Mouse (Mus musculus) gastrocnemius, postnatal 4 days (tissue): ENCODE data around the gene Ngfr. TPM values are rescaled to one million over a fixed set of nuclear protein-coding genes. Genes with fewer than 3 reads are reported as not detected.
"Not testable (repeated sequence)": the region's sequence is repeated elsewhere in the genome, so short reads cannot be mapped to it uniquely, and the experiment has no call there.

Experiments used
- DNase-seq, 2 experiments: peaks; one replicate each; pipeline ENCODE4 v3.0.0; 2021 to 2022; ENCODE audit warnings: low spot score in 2 of 2, mixed read lengths in 2 of 2
- long read RNA-seq, 2 experiments: library from polyadenylated mRNA; stranded (forward); transcript quantifications; one replicate each; pipeline ENCODE4 v2.0.0; 2021
- total RNA-seq, 2 experiments: library from RNA; stranded (reverse); gene quantifications; 2 replicates each; pipeline ENCODE4 v1.2.3; 2021

Ngfr gene
- 10 to 100 TPM; 24.2 to 25.0 TPM for total RNA-seq
- long read RNA-seq, experiment 1, partial matches to known transcripts, result 1 of 4 reads
- long read RNA-seq, experiment 1, other reads (novel, unspliced or antisense), result 0 of 4 reads
- long read RNA-seq, experiment 2, partial matches to known transcripts, result 1 of 3 reads
- long read RNA-seq, experiment 2, other reads (novel, unspliced or antisense), result 0 of 3 reads

DNA sequence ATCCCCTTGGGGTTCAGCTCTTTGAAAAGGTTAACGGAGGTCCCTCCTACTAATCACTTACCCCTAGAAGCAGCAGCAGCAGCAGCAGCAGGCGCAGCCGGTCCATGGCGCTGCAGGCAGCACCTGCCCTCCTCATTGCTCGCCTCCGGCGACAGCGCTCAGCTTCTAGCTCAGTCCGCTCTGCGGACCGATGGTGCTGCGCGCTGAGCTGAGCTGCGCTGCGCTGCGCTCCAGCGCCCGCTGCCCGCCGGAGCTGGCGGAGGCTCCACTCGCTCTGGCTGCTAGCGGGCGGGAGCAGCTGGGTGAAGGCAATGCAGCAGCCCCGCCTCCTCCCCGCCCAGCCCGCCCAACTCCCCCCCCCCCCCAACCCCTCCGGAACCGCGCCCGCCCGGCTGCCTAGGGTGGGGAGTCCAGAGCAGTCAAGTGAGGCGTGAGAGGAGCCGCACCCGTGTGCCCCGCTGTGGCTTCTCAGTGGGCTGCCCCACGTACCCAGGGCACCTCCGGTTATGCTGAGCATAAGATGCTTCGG lies at the start of gene Ngfr:
Gene Ngfr, minus strand, starts transcription at position 313 of the 529 bp plus-strand sequence.
- peak in 1 of 2 experiments; percentile 56 for DNase-seq

DNA sequence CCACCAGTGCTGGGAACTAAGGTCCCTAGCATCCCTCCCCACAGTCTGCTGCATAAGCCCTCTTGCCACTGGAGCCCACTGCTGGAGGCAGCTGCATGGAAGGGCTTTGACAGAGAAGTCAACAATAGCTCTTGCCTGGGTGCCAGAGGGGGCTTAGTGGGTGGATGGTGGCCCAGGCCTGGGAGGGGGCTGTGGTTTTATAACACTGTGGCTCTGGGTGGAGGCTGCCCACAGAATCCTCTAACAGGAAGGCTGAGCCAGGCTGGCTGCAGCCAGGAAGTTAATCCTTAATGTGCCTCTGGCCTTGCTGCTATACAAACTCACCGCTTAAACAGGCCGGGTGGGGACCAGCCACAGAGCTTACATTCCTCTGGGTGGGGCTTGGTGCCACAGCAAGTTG lies 47.5 kb upstream of the Ngfr start:
- no peak for DNase-seq

DNA sequence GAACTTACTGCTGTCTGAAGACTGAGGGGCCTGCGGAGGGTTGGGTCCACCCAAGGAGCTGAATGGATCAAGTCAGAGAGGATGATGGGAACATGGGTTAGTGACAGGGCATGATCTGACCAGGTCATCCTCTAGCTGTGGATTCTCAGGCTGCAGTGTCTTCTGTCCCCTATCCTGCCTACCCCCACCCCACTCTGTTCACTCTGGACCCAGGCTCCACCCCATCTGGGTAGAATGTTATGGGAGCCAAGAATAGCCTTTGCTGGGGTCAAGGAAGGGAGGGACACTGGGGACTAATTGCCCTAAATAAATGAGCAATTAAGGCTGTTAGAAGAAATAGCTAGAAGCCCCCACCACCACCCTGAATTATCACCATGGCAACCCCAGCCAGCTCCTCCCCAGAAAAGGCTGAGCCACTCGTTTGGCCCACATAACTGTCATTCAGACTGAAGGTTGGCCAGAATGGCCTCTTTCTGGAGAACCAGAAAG lies 46.0 kb upstream of the Ngfr start:
- DNase-seq, result no peak

DNA sequence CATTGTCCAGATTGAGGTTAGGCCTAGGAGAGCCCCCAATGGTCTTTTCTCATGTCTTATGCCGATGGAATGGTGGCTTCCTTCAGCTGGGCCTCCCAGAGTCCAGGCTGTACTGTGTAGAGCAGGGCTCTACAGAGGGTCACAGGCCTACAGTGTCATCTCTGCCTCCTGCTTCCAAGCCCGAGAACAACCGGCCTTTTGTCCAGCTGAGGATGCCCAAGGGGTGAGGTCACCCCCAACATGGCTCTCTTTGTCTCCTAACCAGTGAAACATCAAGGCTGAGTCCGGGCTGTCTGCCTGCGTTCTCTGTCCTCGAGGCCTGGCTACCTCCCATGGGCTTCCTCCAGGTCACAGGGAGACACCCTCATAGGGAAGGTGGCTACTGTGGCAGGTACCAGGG lies 44.9 kb upstream of the Ngfr start:
- DNase-seq, result no peak

DNA sequence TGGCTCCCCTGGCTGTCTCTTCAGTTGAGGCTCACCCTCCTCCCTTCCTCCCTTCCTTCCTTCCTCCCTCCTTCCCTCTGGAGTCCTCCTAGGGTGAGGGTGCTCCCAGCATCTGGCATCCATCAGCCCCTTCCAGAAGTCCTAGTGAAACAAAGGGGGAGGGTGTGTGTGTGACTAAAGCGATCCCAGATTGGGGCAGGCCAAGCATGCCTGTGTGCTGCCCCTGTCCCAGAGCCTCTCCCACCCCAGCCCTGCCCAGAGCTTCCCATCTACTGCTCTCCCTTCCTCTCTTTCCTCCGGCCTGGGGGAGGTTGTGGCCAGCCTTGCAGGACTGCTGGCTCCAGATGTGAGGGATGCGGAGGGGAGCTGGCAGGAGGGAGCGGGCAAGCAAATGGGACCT lies 43.8 kb upstream of the Ngfr start:
- no peak for DNase-seq

DNA sequence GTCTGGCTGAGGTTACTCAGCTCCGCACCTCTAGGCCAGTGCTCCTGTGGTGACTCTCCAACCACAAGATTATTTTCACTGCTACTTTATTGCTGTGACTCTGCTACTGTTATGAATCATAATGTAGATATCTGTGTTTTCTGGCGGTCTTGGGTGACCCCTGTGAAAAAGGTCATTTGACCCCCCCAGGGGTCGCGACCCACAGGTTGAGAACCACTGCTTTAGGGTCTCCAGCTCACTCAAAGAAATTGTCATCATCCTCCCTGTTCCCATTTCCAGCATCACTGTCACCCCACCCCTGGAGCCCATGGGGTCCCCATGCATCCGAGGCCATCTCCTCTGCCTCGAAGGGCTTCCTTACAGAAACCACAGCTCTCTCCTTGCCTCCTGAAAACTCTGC lies 43.0 kb upstream of the Ngfr start:
- no peak for DNase-seq

DNA sequence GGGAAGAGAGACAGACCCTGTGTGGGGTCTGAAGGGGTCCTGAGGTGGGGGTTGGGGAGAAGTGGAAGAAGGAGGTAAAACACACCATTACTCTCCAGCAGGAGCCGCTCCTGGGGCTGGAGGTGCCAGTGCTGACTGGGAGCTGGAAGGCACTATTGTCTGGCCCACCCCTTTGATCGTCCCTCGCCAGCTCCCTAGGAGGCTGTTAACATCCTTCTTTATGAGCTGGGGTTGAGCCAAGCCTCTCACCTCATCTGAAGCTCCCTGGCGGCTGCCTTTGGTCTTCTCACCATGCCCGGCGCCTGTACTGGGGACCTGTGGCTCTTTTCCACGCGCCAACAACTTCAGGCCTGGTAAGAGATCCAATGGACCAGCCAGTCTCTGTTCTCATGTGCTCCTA lies 34.9 kb upstream of the Ngfr start:
- DNase-seq, result no peak

DNA sequence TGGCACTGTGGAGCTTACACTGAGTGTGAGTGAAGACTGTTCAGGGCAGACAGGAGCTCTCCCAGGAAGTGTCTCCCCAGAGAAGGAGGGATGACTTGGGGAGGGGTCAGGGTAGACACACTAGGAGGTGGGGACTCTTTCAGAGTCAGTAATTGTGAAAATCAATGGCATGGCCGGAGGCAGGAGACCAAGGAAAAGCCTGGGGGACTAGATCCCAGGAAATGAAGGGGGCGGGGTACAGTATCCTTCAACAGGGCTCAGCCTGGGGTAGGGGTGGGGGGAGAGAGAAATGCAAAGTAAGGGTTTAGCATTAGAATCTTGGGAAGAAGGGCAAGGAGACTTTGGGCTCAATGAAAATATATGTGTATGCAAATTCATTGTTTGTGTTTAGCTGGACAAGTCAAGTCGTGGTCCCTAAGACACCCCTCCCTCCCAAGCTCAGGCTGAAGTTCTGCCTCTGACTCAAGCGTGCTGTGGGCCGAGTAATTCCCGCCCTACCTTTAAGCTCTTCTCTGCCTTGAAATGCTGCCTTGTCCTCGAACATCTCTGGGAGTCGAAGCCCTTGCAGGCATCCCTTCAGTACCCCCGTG lies 34.1 kb upstream of the Ngfr start:
- DNase-seq, result no peak

DNA sequence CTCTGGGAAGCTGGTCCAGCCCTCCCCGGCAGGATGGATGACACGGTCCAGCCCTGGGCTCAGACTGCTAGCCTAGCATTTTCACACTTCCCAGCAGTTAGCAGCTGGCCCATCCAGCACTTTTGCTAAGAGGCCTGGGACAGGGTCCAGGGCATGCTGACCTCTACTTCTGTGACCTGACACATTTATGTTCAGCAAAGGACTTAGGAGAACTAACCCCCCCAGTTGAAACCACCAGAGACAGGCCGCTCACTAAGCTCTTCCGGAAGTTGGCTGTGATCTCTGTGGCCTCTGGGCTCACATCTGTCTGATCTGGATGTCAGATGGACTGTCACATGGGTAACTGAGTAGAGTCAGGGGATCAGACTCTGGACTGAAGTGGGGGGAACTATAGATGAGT lies 33.5 kb upstream of the Ngfr start:
- DNase-seq, result peak in 1 of 2 experiments; percentile 53

DNA sequence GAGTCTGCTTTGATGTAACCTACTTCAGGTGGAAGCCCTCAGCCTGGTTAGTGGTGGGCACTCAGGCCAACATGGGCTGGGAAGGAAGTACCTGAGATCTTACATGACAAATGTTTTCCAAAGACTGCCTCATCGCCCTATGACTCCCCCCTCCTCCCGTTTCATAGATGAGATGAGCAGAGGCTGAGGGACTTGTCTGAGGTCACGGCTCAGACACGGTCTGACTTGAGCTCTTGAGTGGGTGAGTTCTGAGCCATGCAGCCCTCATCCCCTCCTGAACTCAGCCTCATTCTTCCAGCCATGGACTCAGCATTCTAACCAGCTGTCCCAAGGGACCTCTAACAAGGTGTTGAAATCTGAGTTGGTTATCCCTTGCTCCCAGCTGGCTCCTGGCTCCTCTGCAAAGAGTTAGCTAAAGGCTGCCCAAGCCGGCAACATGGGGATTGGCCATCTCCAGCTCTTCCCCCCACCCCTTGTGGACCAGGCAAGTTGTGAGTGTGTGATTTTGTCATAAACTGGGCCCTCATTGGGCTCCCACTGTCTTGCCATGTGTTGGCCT lies 32.4 kb upstream of the Ngfr start:
- DNase-seq, result no peak

DNA sequence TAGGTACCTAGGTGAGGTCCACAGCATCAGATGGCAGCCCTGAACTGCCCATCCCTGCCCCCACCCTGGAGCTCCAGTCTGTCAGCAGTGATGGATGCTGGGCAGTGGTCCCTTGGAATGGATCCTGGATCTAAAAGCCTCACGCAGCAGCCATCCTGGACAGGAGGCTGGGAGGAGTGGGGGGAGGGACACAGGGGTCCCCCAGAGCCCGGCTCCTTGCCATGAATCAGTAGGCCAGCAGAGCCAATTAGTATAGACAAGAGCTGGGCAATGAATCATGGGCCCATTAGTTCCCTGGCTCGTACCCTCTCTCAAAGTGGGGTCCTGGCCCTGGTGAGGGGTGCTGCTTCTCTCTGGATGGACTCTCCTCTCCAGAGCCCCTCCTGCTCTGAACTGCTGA lies 31.5 kb upstream of the Ngfr start:
- DNase-seq, result no peak

DNA sequence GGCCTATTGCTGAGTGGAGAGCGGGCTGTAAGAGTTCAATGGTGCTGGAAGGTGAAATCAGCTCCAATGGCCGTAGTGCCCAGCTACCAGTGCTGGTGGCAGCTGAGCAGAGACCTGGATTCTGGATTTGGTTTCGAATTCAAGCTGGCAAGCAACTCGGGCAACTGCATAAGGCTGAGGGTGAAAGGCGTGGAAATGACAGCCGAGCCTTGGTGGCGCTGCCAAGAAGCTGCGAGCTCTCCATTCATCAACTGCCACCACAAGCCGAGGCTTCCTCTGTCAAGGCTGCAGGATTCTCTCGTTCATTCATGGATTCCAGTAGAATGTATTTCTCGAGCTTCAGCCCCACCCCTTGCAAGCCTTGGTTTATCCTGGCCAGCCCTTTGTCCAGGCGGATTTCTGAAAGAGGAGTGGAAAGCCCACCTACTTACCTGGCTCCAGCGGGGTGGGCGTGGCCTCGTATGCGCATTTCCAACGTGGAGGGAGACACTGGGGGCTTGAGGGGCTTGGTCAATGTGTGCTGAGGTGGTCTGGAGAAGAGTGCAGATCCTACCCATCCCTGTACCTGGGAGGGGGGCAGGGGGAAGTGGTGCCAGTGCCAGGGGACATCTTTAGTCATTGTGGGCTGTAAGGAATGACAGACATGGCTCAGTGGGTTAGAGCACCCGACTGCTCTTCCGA lies 30.4 kb upstream of the Ngfr start:
- DNase-seq, result peak in 1 of 2 experiments; percentile 49

DNA sequence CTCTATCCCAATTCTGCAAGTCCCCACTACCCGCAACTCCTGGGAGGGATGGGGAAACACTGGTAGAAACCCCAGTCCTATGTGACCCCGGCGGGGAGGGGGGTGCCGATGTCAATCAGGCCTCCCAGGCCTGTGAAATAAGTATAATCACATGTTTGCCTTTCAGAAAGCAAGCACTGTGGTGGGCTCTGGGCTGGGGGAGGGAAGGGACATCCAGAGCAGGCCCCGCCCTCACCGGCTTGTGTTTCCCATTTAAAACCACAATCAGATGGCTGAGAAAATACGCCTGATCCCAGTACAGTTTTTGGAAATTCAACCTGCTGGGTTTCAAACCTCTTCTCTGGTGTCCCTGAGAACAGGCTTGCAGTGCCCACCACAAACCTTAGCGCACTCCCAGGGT lies 27.2 kb upstream of the Ngfr start:
- DNase-seq, result no peak

DNA sequence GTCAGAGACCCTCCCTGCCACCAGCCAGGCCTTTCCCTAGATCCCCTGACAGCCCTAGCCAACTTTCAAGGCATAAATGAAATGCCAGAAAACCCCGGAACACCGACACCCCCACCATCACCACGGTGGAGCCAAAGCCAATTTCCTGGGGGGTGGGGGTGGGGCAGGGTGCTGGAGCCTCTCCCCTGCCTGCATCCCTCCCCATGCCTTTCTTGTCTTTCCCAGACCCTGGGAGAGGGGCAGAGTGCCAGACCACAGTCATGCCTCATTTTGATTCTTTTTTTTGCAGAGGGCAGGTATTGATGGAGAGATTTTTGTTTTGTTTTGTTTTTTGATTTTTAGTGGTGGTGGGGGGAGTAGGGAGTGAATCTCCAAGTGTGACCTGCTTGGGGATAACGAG lies 23.7 kb upstream of the Ngfr start:
- no peak for DNase-seq

DNA sequence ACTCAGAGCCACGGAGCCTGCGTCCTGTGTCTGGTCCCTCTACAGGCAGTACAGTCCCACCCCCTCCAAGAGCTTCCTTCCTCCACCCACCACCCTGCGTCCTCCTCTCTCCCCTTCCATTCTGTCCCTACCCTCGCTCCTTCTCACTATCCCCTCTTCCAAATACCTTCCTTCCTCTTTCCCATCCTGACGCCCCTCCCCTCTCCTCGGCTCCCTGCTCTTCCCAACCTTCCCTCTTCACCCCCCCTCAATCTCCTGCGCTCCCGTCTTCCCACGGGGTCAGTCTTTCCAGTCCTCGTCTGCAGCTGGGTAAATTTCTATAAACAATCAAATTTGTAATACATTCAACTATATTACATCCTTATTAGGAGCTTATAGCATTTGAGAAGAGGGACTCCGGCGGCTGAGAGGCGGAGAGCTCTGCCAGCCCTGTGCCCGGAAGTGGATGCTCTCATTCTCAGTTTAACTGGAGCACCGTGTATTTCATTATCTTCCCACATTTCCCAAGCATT lies 22.9 kb upstream of the Ngfr start:
- DNase-seq, result no peak

DNA sequence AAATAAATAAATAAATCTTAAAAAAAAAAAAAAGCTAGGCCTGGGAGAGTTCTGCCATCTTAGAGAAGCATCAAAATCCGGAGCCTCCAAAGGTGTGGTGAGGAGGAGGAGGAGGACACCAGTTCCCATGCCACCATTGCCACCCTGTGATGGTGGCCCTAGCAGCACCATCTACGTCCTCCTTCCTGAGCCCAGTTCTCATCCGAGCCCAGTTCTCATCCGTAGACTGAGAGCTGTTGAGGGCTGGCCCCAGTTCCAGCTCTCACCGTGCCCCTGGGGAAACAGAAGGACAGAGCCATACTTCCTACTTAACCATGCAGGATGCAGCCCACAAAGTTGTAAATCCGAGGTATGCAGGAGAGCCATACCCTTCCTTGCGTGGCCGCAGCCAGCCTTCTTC lies 22.4 kb upstream of the Ngfr start:
- DNase-seq, result no peak

DNA sequence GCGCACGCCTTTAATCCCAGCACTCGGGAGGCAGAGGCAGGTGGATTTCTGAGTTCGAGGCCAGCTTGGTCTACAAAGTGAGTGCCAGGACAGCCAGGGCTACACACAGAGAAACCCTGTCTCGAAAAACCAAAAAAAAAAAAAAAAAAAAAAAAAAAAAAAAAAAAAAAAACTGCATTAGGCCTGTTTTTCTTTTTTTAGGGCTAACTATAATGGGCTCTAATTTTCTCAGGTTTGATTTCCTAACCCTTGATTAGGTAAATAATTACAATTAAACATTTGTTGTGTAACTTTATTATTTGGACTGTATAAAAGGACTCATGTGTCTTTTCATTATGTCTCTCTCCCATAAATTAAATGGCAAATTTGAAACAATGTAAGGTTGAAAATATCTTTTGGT lies 19.8 kb upstream of the Ngfr start:
- DNase-seq, result not testable (repeated sequence)

DNA sequence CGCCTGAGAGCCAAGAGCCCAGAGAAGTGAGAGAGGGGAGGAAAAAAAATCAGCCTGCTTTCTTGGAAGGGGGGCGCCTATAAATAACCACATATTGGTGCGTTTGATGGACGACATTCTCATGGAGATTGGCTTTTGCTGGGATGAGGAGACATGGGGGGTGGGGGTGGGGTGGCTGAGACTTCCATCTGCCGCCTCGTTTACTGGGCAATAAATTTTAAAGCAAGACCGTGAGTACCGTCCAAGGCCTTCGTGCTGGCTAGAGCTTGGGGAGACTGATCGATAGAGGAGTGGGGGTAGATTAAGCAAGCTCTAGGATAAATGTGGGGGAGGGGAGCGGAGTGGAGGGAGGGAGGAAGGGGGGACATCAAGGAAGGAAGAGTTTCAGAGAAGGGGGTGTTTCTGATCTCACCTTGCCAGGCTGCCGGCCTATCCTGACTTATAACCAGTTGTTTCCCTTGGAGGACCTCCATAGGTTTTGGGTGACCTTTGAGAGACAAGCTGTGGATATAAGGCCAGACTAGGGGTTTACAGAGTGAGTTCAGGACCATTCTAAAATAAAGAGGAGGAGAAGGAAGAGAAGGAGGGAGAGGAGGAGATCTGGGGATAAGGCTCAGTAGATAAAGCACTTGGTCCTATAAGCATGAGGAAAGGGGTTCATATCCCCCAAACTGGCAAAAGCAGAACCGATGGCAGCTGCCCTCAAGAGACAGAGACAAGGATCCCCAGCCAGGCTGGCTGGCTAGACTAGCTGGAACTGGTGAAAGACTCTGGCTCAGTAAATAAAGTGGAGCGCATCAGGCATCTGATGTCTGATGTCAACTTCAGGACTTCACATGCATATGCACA lies 10.9 kb upstream of the Ngfr start:
- DNase-seq, result no peak

DNA sequence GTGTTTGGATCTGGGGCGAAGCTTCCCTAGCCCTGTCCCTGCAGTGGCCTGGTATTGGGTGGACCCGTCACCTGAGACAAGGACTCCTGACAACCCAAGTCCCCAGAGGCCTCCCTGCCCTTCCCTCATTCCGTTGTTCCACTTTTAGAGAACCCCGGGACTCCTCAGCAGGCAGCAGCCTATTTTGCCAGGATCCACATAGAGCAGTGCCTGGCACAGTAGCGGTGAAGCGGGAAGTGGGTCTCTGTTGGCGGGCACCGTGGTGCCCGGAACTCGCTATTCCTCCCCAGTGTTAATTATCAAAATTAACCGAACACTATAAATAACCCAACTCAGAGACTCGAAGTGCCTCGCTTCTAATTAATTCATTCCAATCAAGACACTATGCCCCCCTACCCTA lies 10.2 kb upstream of the Ngfr start:
- DNase-seq, result no peak

DNA sequence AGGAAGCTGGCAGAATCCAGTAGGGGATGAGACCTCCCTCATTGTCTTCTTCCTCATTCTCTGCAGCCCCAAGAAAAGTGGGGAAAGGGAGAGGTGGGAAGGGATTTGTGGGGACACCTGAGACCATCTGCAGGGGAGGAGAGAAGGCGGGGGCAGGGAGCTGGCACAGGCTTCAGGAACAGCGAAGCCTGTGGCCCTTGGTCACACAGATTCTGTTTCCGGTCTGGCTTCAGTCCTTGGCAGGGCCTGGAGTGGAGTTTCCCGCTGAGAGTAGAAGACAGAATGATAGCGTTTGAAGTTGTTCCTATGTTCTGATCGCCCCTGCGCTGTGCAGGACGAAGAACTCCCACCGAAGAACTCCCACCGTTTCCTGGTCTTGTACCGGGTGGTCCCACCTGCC lies 9.2 kb upstream of the Ngfr start:
- no peak for DNase-seq

DNA sequence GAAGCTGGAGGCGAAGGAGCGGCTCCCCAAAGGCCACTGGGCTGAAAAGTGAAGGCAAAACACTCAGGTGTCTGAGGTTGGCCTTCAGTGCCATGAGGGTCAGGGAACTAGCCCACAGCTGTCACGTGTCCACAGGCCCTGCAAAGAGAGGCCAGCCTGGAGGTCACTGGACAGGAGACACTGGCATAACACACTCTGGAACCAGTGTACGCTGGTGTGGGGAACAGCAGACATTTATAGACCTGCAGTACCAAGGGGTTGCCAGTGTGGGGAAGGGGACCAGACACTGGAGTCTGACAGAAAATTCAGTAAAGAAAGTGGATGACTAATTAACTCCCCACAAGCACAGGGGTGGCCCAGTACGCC lies 8.6 kb upstream of the Ngfr start:
- no peak for DNase-seq
